Mouse (Mus musculus) MEL (cell line): Measurements from ENCODE around the gene Grm1.

Experiments used
- CTCF ChIP-seq, 3 experiments: IDR thresholded peaks in 2 of 3; conservative IDR thresholded peaks in 1 of 3; 2 replicates each; pipeline ENCODE4 v1.5.1; 2011 to 2012; ENCODE audit warnings: low read length in 3 of 3, low read depth in 2 of 3, mild to moderate bottlenecking in 2 of 3, improper control_type of control experiment in 1 of 3, inconsistent platforms in 1 of 3, mixed read lengths in 1 of 3, moderate library complexity in 1 of 3; ENCODE audit not compliant: control insufficient read depth in 1 of 3, insufficient read depth in 1 of 3, poor library complexity in 1 of 3, severe bottlenecking in 1 of 3
- EP300 ChIP-seq, 2 experiments: IDR thresholded peaks; 2 replicates each; pipeline ENCODE4 v1.6.1; 2011; ENCODE audit warnings: improper control_type of control experiment in 2 of 2, low read length in 2 of 2, low read depth in 1 of 2, mild to moderate bottlenecking in 1 of 2
- KAT2A ChIP-seq: conservative IDR thresholded peaks from 2 replicates; pipeline ENCODE4 v1.6.1; 2012; ENCODE audit warnings: low read depth, low read length, improper control_type of control experiment, inconsistent platforms
- POLR2AphosphoS5 ChIP-seq: IDR thresholded peaks from 2 replicates; pipeline ENCODE4 v1.6.1; 2012; ENCODE audit warnings: low read depth, borderline replicate concordance, mild to moderate bottlenecking, inconsistent platforms, low read length, moderate library complexity, mixed read lengths
- RCOR1 ChIP-seq: IDR thresholded peaks from 2 replicates; pipeline ENCODE4 v1.6.1; 2012; ENCODE audit warnings: low read depth, mild to moderate bottlenecking, inconsistent platforms, low read length, improper control_type of control experiment
- ZKSCAN1 ChIP-seq: IDR thresholded peaks from 2 replicates; pipeline ENCODE4 v1.6.1; 2012; ENCODE audit warnings: low read depth, mild to moderate bottlenecking, inconsistent platforms, low read length, improper control_type of control experiment, moderate library complexity

- TF ChIP-seq RCOR1 (no peak), CTCF (IDR thresholded peaks at IDR 0.05 in 2 of 3, conservative IDR thresholded peaks at IDR 0.05 in 1 of 3; ENCODE audit: control insufficient read depth in 1 of 3, insufficient read depth in 1 of 3, low read depth in 2 of 3, low read length in 3 of 3, poor library complexity in 1 of 3, severe bottlenecking in 1 of 3) (no peak), EP300 (IDR thresholded peaks at IDR 0.05; ENCODE audit: low read depth in 1 of 2, low read length in 2 of 2) (no peak), KAT2A (no peak), POLR2AphosphoS5 (no peak), ZKSCAN1 (no peak)
Measured at GRCm38 (mm10) chr10:11080725-11081610, 1.2 kb downstream of the Grm1 start.
